Mouse (Mus musculus): ENCODE measurements around the gene Crtam. TPM values are rescaled to one million over a fixed set of nuclear protein-coding genes. Genes with fewer than 3 reads are reported as not detected.

Crtam gene
- polyA plus RNA-seq, 1 experiment from 2014 or later: not detected

DNA sequence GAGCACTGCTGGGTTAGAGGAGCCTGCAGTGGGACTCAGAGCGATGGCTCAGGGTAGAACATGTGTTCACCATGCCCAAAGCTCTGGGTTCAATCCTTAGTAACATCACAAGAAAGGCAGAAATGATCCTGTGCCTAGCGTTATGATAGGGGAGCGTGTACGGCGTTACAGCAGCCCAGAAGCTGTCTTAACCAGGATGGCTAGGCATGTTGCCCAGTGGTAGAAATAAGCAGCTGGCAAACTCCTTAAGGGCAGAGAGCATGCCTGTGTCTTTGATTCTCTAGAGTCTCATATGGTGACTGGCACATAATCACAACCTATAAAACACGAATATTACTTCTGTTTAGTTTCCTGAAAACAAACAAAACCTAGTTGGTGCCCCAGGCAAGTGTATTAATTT, 12.9 kb downstream of the Crtam start:
- WGBS: 87% methylated on average over 6 of the region's 6 CpGs
- Histone ChIP-seq H3K4me2 (ENCODE audit: low read depth, low read length) (no peak overlapping the region), H3K9me3 (replicated peaks; ENCODE audit: control insufficient read depth, low read length) (no peaks in the 10 kb centered on the region), H3K4me3 (ENCODE audit: low read depth, low read length) (no peak overlapping the region), H3K27ac (replicated peaks; ENCODE audit: low read depth, low read length) (no peak overlapping the region), H3K36me3 (replicated peaks; ENCODE audit: control insufficient read depth, insufficient read depth, low read depth, low read length) (no peaks in the 10 kb centered on the region), H3K9ac (replicated peaks; ENCODE audit: low read length) (no peak overlapping the region), H3K27me3 (ENCODE audit: control insufficient read depth, insufficient read depth, low read length) (no peaks in the 10 kb centered on the region), H3K4me1 (ENCODE audit: control insufficient read depth, insufficient read depth, low read length) (no peaks in the 10 kb centered on the region)
- no peak for ATAC-seq (replicated peaks; ENCODE audit: insufficient number of reproducible peaks, low FRiP score, low TSS enrichment, low read depth)
- DNase-seq (ENCODE audit: low spot score): no peak

DNA sequence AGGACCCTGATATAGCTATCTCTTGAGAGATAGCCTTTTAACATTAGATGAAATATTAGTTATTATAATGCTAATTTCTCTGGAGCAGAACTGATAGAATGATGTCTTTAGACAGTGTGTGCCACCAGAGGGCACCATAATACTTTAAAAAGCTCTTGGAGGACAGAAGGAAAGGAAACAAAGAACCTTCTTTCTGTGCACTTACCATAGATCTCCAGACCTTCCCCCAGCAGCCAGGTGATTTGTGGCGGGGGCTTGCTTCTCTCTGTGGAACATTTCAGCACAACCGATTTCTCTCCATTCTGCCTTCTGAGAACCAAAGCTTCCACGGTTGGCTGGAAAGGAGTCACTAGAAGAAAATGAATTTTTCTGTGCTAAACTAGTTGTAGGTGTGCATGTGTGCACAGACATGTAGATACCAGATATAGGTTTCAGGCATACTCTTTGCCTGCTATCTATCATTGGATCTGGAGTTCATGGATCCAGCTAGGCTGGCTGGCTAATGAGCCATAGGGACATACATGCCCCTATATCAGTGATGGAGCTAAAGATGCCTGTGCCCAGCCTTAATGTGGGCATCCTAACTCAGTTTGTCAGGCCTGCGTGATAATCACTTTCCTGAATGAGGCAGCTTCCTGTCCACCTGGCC, 14.4 kb downstream of the Crtam start:
- Histone ChIP-seq H3K9me3 (replicated peaks; ENCODE audit: control insufficient read depth, low read length) (no peaks in the 10 kb centered on the region), H3K27ac (replicated peaks; ENCODE audit: low read depth, low read length) (no peak overlapping the region), H3K4me2 (ENCODE audit: low read depth, low read length) (no peak overlapping the region), H3K27me3 (ENCODE audit: control insufficient read depth, insufficient read depth, low read length) (no peaks in the 10 kb centered on the region), H3K4me3 (ENCODE audit: low read depth, low read length) (no peak overlapping the region), H3K36me3 (replicated peaks; ENCODE audit: control insufficient read depth, insufficient read depth, low read depth, low read length) (no peaks in the 10 kb centered on the region), H3K4me1 (ENCODE audit: control insufficient read depth, insufficient read depth, low read length) (no peaks in the 10 kb centered on the region), H3K9ac (replicated peaks; ENCODE audit: low read length) (no peak overlapping the region)
- peak; percentile 84 for DNase-seq (ENCODE audit: low spot score)
- 44% methylated on average over 4 of the region's 4 CpGs for WGBS
- ATAC-seq (replicated peaks; ENCODE audit: insufficient number of reproducible peaks, low FRiP score, low TSS enrichment, low read depth): no peak

DNA sequence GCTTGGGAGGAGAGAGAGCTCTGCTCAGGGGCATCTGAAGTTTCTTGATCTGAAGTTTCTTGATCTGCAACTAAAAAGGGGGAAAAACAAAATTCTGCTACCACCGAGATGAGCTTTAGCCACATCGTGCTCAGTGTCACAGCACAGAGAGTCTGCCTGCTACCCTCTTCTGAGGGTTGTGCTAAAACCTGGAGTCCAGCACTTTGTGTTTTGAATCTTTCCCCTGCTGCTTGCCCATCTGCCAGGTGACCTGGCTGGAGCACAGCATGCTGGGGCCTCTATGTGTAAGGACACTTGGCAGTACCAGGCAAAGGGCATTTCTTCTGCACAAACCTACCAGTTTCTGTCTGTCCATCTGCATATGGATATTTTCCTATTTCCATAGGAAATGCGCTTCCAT, 20.1 kb downstream of the Crtam start:
- Histone ChIP-seq H3K9me3 (replicated peaks; ENCODE audit: control insufficient read depth, low read length) (no peaks in the 10 kb centered on the region), H3K4me2 (ENCODE audit: low read depth, low read length) (no peak overlapping the region), H3K9ac (replicated peaks; ENCODE audit: low read length) (no peak overlapping the region), H3K4me1 (ENCODE audit: control insufficient read depth, insufficient read depth, low read length) (no peaks in the 10 kb centered on the region), H3K4me3 (ENCODE audit: low read depth, low read length) (no peak overlapping the region), H3K27ac (replicated peaks; ENCODE audit: low read depth, low read length) (no peak overlapping the region), H3K27me3 (ENCODE audit: control insufficient read depth, insufficient read depth, low read length) (no peaks in the 10 kb centered on the region), H3K36me3 (replicated peaks; ENCODE audit: control insufficient read depth, insufficient read depth, low read depth, low read length) (no peaks in the 10 kb centered on the region)
- 74% methylated on average over 3 of the region's 3 CpGs for WGBS
- ATAC-seq (replicated peaks; ENCODE audit: insufficient number of reproducible peaks, low FRiP score, low TSS enrichment, low read depth) (no peak), DNase-seq (ENCODE audit: low spot score) (no peak)

DNA sequence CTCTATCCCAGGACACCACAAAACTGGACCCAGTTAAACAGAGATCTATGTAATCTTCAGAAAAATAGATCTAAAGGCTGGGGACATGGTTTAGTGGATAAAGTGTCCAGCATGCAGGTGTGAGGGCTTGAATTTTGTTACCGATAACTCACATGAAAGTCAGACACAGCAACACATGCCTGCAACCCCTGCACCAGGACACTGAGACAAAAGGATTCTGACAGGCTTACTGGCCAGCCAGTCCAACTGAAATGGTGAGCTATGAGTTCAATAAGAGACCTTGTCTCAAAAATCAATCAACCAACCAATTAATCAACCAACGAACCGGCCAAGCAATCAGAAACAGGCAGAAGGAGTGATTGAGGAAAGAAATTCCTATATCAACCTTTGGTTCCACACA, 20.7 kb downstream of the Crtam start:
- WGBS: 85% methylated on average over 3 of the region's 3 CpGs

DNA sequence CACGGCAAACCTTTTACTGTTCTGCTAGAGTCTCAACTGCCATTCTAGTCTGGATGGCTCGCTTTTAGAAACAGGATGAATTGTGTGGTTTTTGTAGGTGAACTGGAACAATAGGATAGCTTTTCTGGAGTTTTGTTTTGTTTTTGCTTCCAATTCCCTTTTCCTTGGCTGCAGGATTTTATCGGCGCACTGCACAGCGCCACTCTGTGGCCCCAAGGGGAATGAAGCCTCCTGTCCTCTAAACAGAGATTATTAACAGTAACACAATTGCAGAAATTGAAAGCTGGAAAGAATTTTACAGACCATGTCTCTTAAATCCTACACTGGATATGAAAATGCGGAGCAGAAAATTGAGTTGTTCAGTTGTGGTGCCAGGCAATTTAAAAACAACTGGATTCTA, 21.9 kb downstream of the Crtam start:
- Histone ChIP-seq H3K9ac (replicated peaks; ENCODE audit: low read length) (no peak overlapping the region), H3K4me1 (ENCODE audit: control insufficient read depth, insufficient read depth, low read length) (no peaks in the 10 kb centered on the region), H3K27me3 (ENCODE audit: control insufficient read depth, insufficient read depth, low read length) (no peaks in the 10 kb centered on the region), H3K4me3 (ENCODE audit: low read depth, low read length) (no peak overlapping the region), H3K9me3 (replicated peaks; ENCODE audit: control insufficient read depth, low read length) (no peaks in the 10 kb centered on the region), H3K4me2 (ENCODE audit: low read depth, low read length) (no peak overlapping the region), H3K27ac (replicated peaks; ENCODE audit: low read depth, low read length) (no peak overlapping the region), H3K36me3 (replicated peaks; ENCODE audit: control insufficient read depth, insufficient read depth, low read depth, low read length) (no peaks in the 10 kb centered on the region)
- peak; percentile 59 for DNase-seq (ENCODE audit: low spot score)
- no peak for ATAC-seq (replicated peaks; ENCODE audit: insufficient number of reproducible peaks, low FRiP score, low TSS enrichment, low read depth)
- WGBS: 41% methylated on average over 6 of the region's 6 CpGs

More for the DNA sequence above, 20.7 kb downstream of the Crtam start:
- Histone ChIP-seq H3K27ac (replicated peaks; ENCODE audit: low read depth, low read length) (no peak overlapping the region), H3K9ac (replicated peaks; ENCODE audit: low read length) (no peak overlapping the region), H3K27me3 (ENCODE audit: control insufficient read depth, insufficient read depth, low read length) (no peaks in the 10 kb centered on the region), H3K36me3 (replicated peaks; ENCODE audit: control insufficient read depth, insufficient read depth, low read depth, low read length) (no peaks in the 10 kb centered on the region), H3K4me1 (ENCODE audit: control insufficient read depth, insufficient read depth, low read length) (no peaks in the 10 kb centered on the region), H3K4me2 (ENCODE audit: low read depth, low read length) (no peak overlapping the region), H3K4me3 (ENCODE audit: low read depth, low read length) (no peak overlapping the region), H3K9me3 (replicated peaks; ENCODE audit: control insufficient read depth, low read length) (no peaks in the 10 kb centered on the region)
- ATAC-seq (replicated peaks; ENCODE audit: insufficient number of reproducible peaks, low FRiP score, low TSS enrichment, low read depth) (no peak), DNase-seq (ENCODE audit: low spot score) (no peak)

DNA sequence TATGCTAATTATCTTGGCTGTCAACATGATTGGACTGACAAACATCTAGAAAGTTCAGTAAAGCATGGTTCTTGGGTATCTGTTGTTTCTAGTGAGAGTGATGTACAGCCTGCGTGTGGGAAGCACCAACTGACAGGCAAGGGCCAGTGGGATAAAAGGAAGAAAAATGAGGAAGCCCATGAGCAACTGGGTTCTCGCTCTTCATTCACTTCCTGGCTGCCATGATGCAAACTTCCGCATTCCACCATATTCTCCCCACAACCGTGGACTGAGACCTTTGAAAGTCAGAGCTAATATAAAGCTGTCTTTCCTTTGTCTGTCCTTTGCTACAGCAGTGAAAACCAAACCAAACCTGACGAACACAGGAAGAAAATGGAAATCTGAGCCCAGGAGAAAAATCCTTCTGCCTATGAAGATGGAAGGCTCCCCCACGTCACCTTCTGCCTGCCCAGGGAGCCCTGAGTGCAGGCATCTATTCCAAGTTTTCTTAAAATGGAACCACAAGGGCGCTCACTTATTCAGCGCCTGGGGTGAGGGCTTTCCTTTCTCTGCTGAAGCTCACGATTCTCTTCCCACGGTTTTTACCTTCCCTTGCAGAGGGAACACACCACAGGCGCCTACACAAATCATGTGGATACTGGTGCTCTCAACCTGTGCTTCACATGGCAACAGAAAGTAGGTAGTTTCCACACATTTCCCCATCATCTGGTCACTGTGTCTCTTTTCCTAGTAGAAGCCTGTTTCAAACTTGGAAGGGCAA, 30.2 kb downstream of the Crtam start:
- no peaks in the 10 kb centered on the region for H3K27me3 ChIP-seq (ENCODE audit: control insufficient read depth, insufficient read depth, low read length)
- H3K27ac ChIP-seq (replicated peaks; ENCODE audit: low read depth, low read length): no peak overlapping the region
- no peak for DNase-seq (ENCODE audit: low spot score)
- no peaks in the 10 kb centered on the region for H3K9me3 ChIP-seq (replicated peaks; ENCODE audit: control insufficient read depth, low read length)
- no peaks in the 10 kb centered on the region for H3K4me1 ChIP-seq (ENCODE audit: control insufficient read depth, insufficient read depth, low read length)
- 82% methylated on average over 11 of the region's 11 CpGs for WGBS
- no peak overlapping the region for H3K9ac ChIP-seq (replicated peaks; ENCODE audit: low read length)
- no peaks in the 10 kb centered on the region for H3K36me3 ChIP-seq (replicated peaks; ENCODE audit: control insufficient read depth, insufficient read depth, low read depth, low read length)
- no peak for ATAC-seq (replicated peaks; ENCODE audit: insufficient number of reproducible peaks, low FRiP score, low TSS enrichment, low read depth)
- H3K4me3 ChIP-seq (ENCODE audit: low read depth, low read length): no peak overlapping the region
- no peak overlapping the region for H3K4me2 ChIP-seq (ENCODE audit: low read depth, low read length)

DNA sequence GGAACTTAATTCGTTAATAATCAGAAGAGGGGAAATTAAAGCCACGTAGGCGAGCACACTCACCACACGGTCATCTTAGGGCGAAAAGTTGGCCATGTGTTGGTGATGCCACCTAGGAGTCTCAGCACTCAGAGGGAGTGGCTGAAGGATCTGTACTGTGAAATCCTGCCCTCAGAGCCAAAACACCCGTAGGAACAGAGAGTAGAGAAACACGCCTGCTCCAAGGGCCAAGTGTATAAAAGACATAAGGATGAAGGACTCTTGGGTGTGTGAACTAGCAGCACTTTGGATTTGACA, 40.1 kb downstream of the Crtam start:
- no peaks in the 10 kb centered on the region for H3K4me1 ChIP-seq (ENCODE audit: control insufficient read depth, insufficient read depth, low read length)
- DNase-seq (ENCODE audit: low spot score) (no peak), ATAC-seq (replicated peaks; ENCODE audit: insufficient number of reproducible peaks, low FRiP score, low TSS enrichment, low read depth) (no peak)
- H3K27ac ChIP-seq (replicated peaks; ENCODE audit: low read depth, low read length): no peak overlapping the region
- H3K36me3 ChIP-seq (replicated peaks; ENCODE audit: control insufficient read depth, insufficient read depth, low read depth, low read length): no peaks in the 10 kb centered on the region
- no peaks in the 10 kb centered on the region for H3K9me3 ChIP-seq (replicated peaks; ENCODE audit: control insufficient read depth, low read length)
- H3K9ac ChIP-seq (replicated peaks; ENCODE audit: low read length): no peak overlapping the region
- peak overlapping the region; percentile 99 for H3K4me2 ChIP-seq (ENCODE audit: low read depth, low read length)
- H3K4me3 ChIP-seq (ENCODE audit: low read depth, low read length): peak overlapping the region; percentile 44
- 13% methylated on average over 7 of the region's 7 CpGs for WGBS
- peaks cover 13% of the 10 kb centered on the region for H3K27me3 ChIP-seq (ENCODE audit: control insufficient read depth, insufficient read depth, low read length)

DNA sequence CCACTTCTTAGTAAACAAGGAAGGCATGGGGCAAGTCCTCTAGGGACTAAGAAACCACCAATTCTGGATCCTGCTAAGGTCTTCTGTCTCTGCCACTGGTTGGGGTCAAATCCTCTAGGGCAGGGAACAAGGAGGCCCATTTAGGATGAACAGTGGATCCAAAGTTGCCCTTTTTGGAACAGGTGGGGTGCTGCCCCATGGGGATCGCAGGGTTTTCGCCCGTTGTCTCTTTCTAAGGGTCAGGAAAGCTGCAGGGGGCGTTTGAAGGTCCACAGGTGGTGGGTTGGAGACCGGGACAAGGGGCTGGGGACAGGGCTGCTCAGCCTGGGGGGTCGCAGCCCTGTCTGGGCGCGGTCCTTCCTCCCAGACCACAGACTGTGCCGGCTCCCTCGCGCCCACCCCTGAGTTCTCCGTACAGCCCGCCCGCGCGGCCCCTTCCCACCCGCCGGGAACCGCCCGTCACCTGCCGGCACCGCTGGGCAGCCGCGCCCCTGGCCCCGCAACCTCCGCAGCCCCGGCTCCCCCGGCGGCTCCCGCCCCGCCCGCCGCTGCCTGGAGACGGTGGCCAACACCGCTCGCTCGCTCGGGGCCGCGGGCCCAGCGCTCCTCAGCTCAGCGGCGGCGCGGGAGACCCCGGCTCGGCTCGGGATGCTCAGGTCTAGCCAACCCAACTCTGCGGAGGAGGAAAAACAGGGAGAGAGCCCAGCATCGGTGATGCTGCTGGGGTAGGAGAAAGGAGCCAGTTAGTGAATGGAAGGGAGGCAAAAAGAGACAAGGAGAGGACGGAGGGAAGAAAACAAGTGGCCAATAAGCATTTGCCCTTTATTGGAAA, 40.6 kb downstream of the Crtam start, which contains the start of gene Jhy:
TSS of gene Jhy (minus strand) at position 533 of the 832 bp plus-strand sequence.
- WGBS: under 1% methylated on average over 43 of the region's 51 CpGs
- no peaks in the 10 kb centered on the region for H3K36me3 ChIP-seq (replicated peaks; ENCODE audit: control insufficient read depth, insufficient read depth, low read depth, low read length)
- peak within 1 kb of the TSS; percentile 99 for H3K4me2 ChIP-seq (ENCODE audit: low read depth, low read length)
- H3K27ac ChIP-seq (replicated peaks; ENCODE audit: low read depth, low read length): no peak within 1 kb of the TSS
- peaks cover 13% of the 10 kb centered on the region for H3K27me3 ChIP-seq (ENCODE audit: control insufficient read depth, insufficient read depth, low read length)
- H3K9me3 ChIP-seq (replicated peaks; ENCODE audit: control insufficient read depth, low read length): no peaks in the 10 kb centered on the region
- no peaks in the 10 kb centered on the region for H3K4me1 ChIP-seq (ENCODE audit: control insufficient read depth, insufficient read depth, low read length)
- H3K4me3 ChIP-seq (ENCODE audit: low read depth, low read length): peak within 1 kb of the TSS; percentile 44
- ATAC-seq (replicated peaks; ENCODE audit: insufficient number of reproducible peaks, low FRiP score, low TSS enrichment, low read depth): peak; percentile 65; the same call in 1 of the 2 replicates
- H3K9ac ChIP-seq (replicated peaks; ENCODE audit: low read length): peak within 1 kb of the TSS; percentile 61
- peak; percentile 47 for DNase-seq (ENCODE audit: low spot score)
